Mouse (Mus musculus) cerebellum, adult 11 months (tissue): ENCODE results near the gene Hoxa10.

Source experiments
- DNase-seq: peaks from one replicate; pipeline ENCODE4 v3.0.0; 2022

The Hoxa10 gene

GRCm38 (mm10) chr6:52245040-52245756, 4.5 kb upstream of the Hoxa10 start:
- no peak for DNase-seq

- no peak for DNase-seq
Observed at GRCm38 (mm10) chr6:52244471-52245039, 3.9 kb upstream of the Hoxa10 start.

GRCm38 (mm10) chr6:52243681-52244121, 3.0 kb upstream of the Hoxa10 start:
- DNase-seq = no peak

- DNase-seq = no peak
Observed at GRCm38 (mm10) chr6:52242801-52243332, 2.2 kb upstream of the Hoxa10 start.

- DNase-seq = no peak
Observed at GRCm38 (mm10) chr6:52241001-52241621, 457 bp upstream of the Hoxa10 start.

- no peak for DNase-seq
Observed at GRCm38 (mm10) chr6:52239625-52240388, 847 bp downstream of the Hoxa10 start.

GRCm38 (mm10) chr6:52238976-52239375, 1.7 kb downstream of the Hoxa10 start:
- DNase-seq = no peak

- DNase-seq = no peak
Observed at GRCm38 (mm10) chr6:52238155-52238545, 2.5 kb downstream of the Hoxa10 start.

- DNase-seq = no peak
Observed at GRCm38 (mm10) chr6:52237346-52238154, 3.1 kb downstream of the Hoxa10 start.

GRCm38 (mm10) chr6:52236806-52237205, 3.8 kb downstream of the Hoxa10 start:
- no peak for DNase-seq

- DNase-seq = no peak
Observed at GRCm38 (mm10) chr6:52235866-52236265, 4.8 kb downstream of the Hoxa10 start.

GRCm38 (mm10) chr6:52235267-52235666, 5.4 kb downstream of the Hoxa10 start:
- DNase-seq = no peak

GRCm38 (mm10) chr6:52234428-52235140, 6.1 kb downstream of the Hoxa10 start:
- DNase-seq = no peak

GRCm38 (mm10) chr6:52233546-52234427, 6.9 kb downstream of the Hoxa10 start:
- no peak for DNase-seq

GRCm38 (mm10) chr6:52232984-52233545, 7.6 kb downstream of the Hoxa10 start:
- no peak for DNase-seq

GRCm38 (mm10) chr6:52232568-52232965, 8.1 kb downstream of the Hoxa10 start:
- DNase-seq = no peak

- no peak for DNase-seq
Observed at GRCm38 (mm10) chr6:52231885-52232567, 8.6 kb downstream of the Hoxa10 start.

- DNase-seq = no peak
Observed at GRCm38 (mm10) chr6:52230516-52231165, 10.0 kb downstream of the Hoxa10 start, which contains the start of gene Hoxa9. Gene Hoxa9 (minus strand): TSS chr6:52231089.
